Mouse (Mus musculus): ENCODE results near the gene Rhbdl2.

The Rhbdl2 gene

GRCm38 (mm10) chr4:123814030-123814501 is 26.4 kb downstream of the Rhbdl2 start:
- DNase-seq (ENCODE audit: low read depth) = no peak

GRCm38 (mm10) chr4:123819093-123819610 is 31.5 kb downstream of the Rhbdl2 start:
- no peak for DNase-seq (ENCODE audit: low read depth)

DNA sequence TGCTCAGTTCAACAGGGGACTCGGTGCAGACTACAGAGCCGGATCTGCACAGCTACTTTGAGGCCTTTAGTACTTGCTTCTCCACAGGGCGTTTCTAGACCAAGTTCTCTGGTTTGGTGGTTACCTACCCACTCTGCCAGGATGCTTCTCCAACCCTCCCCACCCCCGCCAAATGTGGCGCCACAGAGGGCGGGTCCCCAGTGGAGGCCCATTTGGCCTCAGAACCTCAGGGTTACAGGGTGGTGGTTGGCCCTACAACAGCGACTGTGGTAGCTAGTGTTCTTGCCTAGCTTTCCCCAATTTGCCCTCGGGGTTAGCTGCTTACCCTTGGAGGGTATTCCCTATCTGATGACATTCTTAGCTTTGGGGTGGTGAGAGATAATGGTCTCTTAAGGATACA is 54.5 kb downstream of the Rhbdl2 start:
- no peak for DNase-seq (ENCODE audit: low read depth)

GRCm38 (mm10) chr4:123856888-123857287 is 69.2 kb downstream of the Rhbdl2 start:
- DNase-seq (ENCODE audit: low read depth) = no peak

GRCm38 (mm10) chr4:123858090-123858489 is 70.4 kb downstream of the Rhbdl2 start:
- DNase-seq (ENCODE audit: low read depth) = no peak

DNA sequence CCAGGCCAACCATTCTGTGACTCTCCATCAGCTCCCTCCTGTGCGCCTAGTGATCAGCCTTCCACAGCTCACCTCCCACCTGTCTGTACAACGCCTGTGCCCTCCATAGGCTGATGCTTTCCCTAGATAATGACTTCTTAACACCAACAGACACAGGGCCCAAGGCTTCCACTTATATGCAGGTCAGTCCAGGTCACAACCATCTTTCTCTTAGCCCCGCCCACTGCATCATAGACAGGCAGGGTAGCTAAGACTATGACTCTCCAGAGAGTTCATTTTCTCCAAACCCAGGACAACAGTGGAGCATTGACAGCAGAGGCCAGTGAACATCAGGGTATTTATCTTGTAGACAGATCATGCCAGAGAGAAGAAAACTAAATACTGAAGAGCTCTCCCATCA is 71.7 kb downstream of the Rhbdl2 start, which contains the start of gene 4933427I04Rik:
TSS of gene 4933427I04Rik (plus strand) at position 301 of the 400 bp plus-strand sequence.
- no peak for DNase-seq (ENCODE audit: low read depth)

GRCm38 (mm10) chr4:123859803-123860202 is 72.1 kb downstream of the Rhbdl2 start:
- DNase-seq (ENCODE audit: low read depth) = no peak

DNA sequence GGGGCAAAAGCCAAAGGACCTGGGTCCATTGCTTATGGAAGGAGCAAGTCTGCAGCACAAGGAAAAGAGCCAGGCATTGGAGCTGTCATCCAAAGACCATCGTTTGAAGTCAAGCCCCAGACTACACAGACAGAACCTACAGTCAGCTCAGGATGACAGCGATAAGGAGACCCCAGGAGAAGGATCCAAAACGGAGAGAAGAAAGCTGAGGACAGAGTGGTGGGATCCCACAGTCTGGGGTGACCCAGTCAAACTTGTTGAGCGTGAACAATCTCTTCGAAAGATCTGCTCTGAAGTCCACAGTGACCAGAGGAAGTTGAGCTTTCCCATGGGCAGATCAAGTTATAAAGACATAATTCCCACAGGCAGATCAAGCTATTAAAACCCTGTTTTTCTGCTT is 72.9 kb downstream of the Rhbdl2 start:
- DNase-seq (ENCODE audit: low read depth) = no peak
